Mouse (Mus musculus): ENCODE data around the gene Vps13d. TPM values are rescaled to one million over a fixed set of nuclear protein-coding genes. Genes with fewer than 3 reads are reported as not detected.
"Not testable (repeated sequence)": the region's sequence is repeated elsewhere in the genome, so short reads cannot be mapped to it uniquely, and the experiment has no call there.

Vps13d gene
- polyA plus RNA-seq, 1 experiment = 7.3 TPM

GRCm38 (mm10) chr4:145188561-145188960 lies 6.2 kb downstream of the Vps13d start:
- no peak overlapping the region for H3K4me3 ChIP-seq (ENCODE audit: control insufficient read depth, low read depth, low read length)
- H3K27ac ChIP-seq (ENCODE audit: control insufficient read depth, insufficient read depth, low read depth, low read length) = no peak overlapping the region
- no peaks in the 10 kb centered on the region for H3K27me3 ChIP-seq (ENCODE audit: control insufficient read depth, insufficient read depth, low read length)
- no peaks in the 10 kb centered on the region for H3K36me3 ChIP-seq (ENCODE audit: control insufficient read depth, insufficient read depth, low read length)
- TF ChIP-seq CTCF (IDR thresholded peaks at IDR 0.05; ENCODE audit: control insufficient read depth, insufficient read depth, insufficient replicate concordance, low read depth, low read length) (no peak), POLR2A (IDR thresholded peaks at IDR 0.05; ENCODE audit: control insufficient read depth, low read depth, low read length) (no peak)
- H3K4me1 ChIP-seq (ENCODE audit: control insufficient read depth, insufficient read depth, low read length) = no peaks in the 10 kb centered on the region; the same call in 1 of the 2 replicates

GRCm38 (mm10) chr4:145187619-145188018 lies 7.2 kb downstream of the Vps13d start:
- TF ChIP-seq POLR2A (IDR thresholded peaks at IDR 0.05; ENCODE audit: control insufficient read depth, low read depth, low read length) (no peak), CTCF (IDR thresholded peaks at IDR 0.05; ENCODE audit: control insufficient read depth, insufficient read depth, insufficient replicate concordance, low read depth, low read length) (no peak)
- no peak overlapping the region for H3K4me3 ChIP-seq (ENCODE audit: control insufficient read depth, low read depth, low read length)

GRCm38 (mm10) chr4:145178918-145179549 lies 15.8 kb downstream of the Vps13d start:
- no peaks in the 10 kb centered on the region for H3K4me1 ChIP-seq (ENCODE audit: control insufficient read depth, insufficient read depth, low read length)
- TF ChIP-seq POLR2A (IDR thresholded peaks at IDR 0.05; ENCODE audit: control insufficient read depth, low read depth, low read length) (no peak), CTCF (IDR thresholded peaks at IDR 0.05; ENCODE audit: control insufficient read depth, insufficient read depth, insufficient replicate concordance, low read depth, low read length) (no peak)
- H3K27me3 ChIP-seq (ENCODE audit: control insufficient read depth, insufficient read depth, low read length) = no peaks in the 10 kb centered on the region
- no peak overlapping the region for H3K4me3 ChIP-seq (ENCODE audit: control insufficient read depth, low read depth, low read length)
- no peak overlapping the region for H3K27ac ChIP-seq (ENCODE audit: control insufficient read depth, insufficient read depth, low read depth, low read length)
- H3K36me3 ChIP-seq (ENCODE audit: control insufficient read depth, insufficient read depth, low read length) = no peaks in the 10 kb centered on the region; the same call in none of the 2 replicates

More at GRCm38 (mm10) chr4:145187619-145188018, 7.2 kb downstream of the Vps13d start:
- Histone ChIP-seq H3K27me3 (ENCODE audit: control insufficient read depth, insufficient read depth, low read length) (no peaks in the 10 kb centered on the region), H3K36me3 (ENCODE audit: control insufficient read depth, insufficient read depth, low read length) (no peaks in the 10 kb centered on the region), H3K27ac (ENCODE audit: control insufficient read depth, insufficient read depth, low read depth, low read length) (no peak overlapping the region), H3K4me1 (ENCODE audit: control insufficient read depth, insufficient read depth, low read length) (no peaks in the 10 kb centered on the region)

GRCm38 (mm10) chr4:145165542-145165941 lies 29.3 kb downstream of the Vps13d start:
- not testable (repeated sequence) for H3K4me1 ChIP-seq (ENCODE audit: control insufficient read depth, insufficient read depth, low read length); H3K27me3 ChIP-seq (ENCODE audit: control insufficient read depth, insufficient read depth, low read length); H3K36me3 ChIP-seq (ENCODE audit: control insufficient read depth, insufficient read depth, low read length); H3K4me3 ChIP-seq (ENCODE audit: control insufficient read depth, low read depth, low read length); H3K27ac ChIP-seq (ENCODE audit: control insufficient read depth, insufficient read depth, low read depth, low read length)

- H3K4me3 ChIP-seq (ENCODE audit: control insufficient read depth, low read depth, low read length) = no peak overlapping the region
- no peaks in the 10 kb centered on the region for H3K4me1 ChIP-seq (ENCODE audit: control insufficient read depth, insufficient read depth, low read length)
- no peaks in the 10 kb centered on the region for H3K27me3 ChIP-seq (ENCODE audit: control insufficient read depth, insufficient read depth, low read length)
- H3K27ac ChIP-seq (ENCODE audit: control insufficient read depth, insufficient read depth, low read depth, low read length) = no peak overlapping the region
- H3K36me3 ChIP-seq (ENCODE audit: control insufficient read depth, insufficient read depth, low read length) = peaks cover 2% of the 10 kb centered on the region
- no peak for TF ChIP-seq CTCF (IDR thresholded peaks at IDR 0.05; ENCODE audit: control insufficient read depth, insufficient read depth, insufficient replicate concordance, low read depth, low read length)
- no peak for TF ChIP-seq POLR2A (IDR thresholded peaks at IDR 0.05; ENCODE audit: control insufficient read depth, low read depth, low read length)
Observed at GRCm38 (mm10) chr4:145164111-145164510, 30.7 kb downstream of the Vps13d start.

GRCm38 (mm10) chr4:145161243-145161642 lies 33.6 kb downstream of the Vps13d start:
- Histone ChIP-seq H3K4me3 (ENCODE audit: control insufficient read depth, low read depth, low read length) (no peak overlapping the region), H3K27ac (ENCODE audit: control insufficient read depth, insufficient read depth, low read depth, low read length) (no peak overlapping the region), H3K4me1 (ENCODE audit: control insufficient read depth, insufficient read depth, low read length) (no peaks in the 10 kb centered on the region), H3K36me3 (ENCODE audit: control insufficient read depth, insufficient read depth, low read length) (peaks cover 4% of the 10 kb centered on the region), H3K27me3 (ENCODE audit: control insufficient read depth, insufficient read depth, low read length) (no peaks in the 10 kb centered on the region)
- TF ChIP-seq CTCF (IDR thresholded peaks at IDR 0.05; ENCODE audit: control insufficient read depth, insufficient read depth, insufficient replicate concordance, low read depth, low read length) = no peak; the same call in 1 of the 2 replicates
- TF ChIP-seq POLR2A (IDR thresholded peaks at IDR 0.05; ENCODE audit: control insufficient read depth, low read depth, low read length) = no peak

GRCm38 (mm10) chr4:145155956-145156355 lies 38.8 kb downstream of the Vps13d start:
- Histone ChIP-seq H3K36me3 (ENCODE audit: control insufficient read depth, insufficient read depth, low read length) (peaks cover 4% of the 10 kb centered on the region), H3K27ac (ENCODE audit: control insufficient read depth, insufficient read depth, low read depth, low read length) (no peak overlapping the region), H3K4me3 (ENCODE audit: control insufficient read depth, low read depth, low read length) (no peak overlapping the region), H3K4me1 (ENCODE audit: control insufficient read depth, insufficient read depth, low read length) (no peaks in the 10 kb centered on the region), H3K27me3 (ENCODE audit: control insufficient read depth, insufficient read depth, low read length) (no peaks in the 10 kb centered on the region)
- TF ChIP-seq CTCF (IDR thresholded peaks at IDR 0.05; ENCODE audit: control insufficient read depth, insufficient read depth, insufficient replicate concordance, low read depth, low read length) = peak; percentile 83; the same call in 1 of the 2 replicates
- TF ChIP-seq POLR2A (IDR thresholded peaks at IDR 0.05; ENCODE audit: control insufficient read depth, low read depth, low read length) = no peak

Measured in testis, adult 2 months (tissue).